In the genomic region with DNA sequence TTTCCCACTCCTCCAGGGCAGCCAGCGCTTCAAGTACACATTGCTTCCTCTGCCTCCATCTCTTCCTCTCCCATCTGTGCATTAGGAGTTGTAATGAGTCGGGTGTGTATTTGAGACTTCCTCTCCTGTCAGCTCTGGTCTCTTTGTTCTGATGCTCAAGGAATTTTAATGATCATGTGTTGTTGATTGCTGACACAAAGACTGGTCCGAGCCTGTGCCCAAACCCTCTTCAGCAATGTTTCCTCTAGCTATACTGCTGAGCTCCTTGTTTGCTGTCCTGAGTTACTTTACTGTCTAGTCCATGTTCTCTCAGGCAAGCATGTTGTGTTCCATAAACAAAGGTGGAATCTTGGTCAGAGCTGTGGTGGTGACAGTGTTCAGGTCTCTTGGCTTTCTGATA, we compare ENCODE assay signal across 11 mouse cellular contexts.
DNase-seq lines count a peak whose midpoint lies in the region; ATAC-seq lines count a peak whose summit lies in the region.
"Had no signal": no experiment of that assay in that cellular context is flagged by ENCODE, and none has a peak within 500 bp of the region (broad histone marks: within the 10 kb centered on the region; RNA-seq: fewer than 3 reads in every experiment).

No protein-coding gene starts in this region.

- peak overlapping the region; percentile 58; the same call in 1 of the 2 replicates for H3K27ac ChIP-seq in embryonic facial prominence, embryonic 15.5 days (replicated peaks)
- H3K27ac ChIP-seq in hindbrain, embryonic 16.5 days (ENCODE audit: low read depth, low read length): no peak overlapping the region
- H3K27ac ChIP-seq: intestine, embryonic 15.5 days; limb, embryonic 13.5 days had no signal

- H3K4me2 ChIP-seq in embryonic facial prominence, embryonic 15.5 days (replicated peaks): no peak overlapping the region
- no peak overlapping the region for H3K4me2 ChIP-seq in hindbrain, embryonic 16.5 days (ENCODE audit: low read length)
- H3K4me2 ChIP-seq: intestine, embryonic 15.5 days; limb, embryonic 13.5 days had no signal

- H3K27me3 ChIP-seq in embryonic facial prominence, embryonic 15.5 days: no peaks in the 10 kb centered on the region
- no peaks in the 10 kb centered on the region for H3K27me3 ChIP-seq in hindbrain, embryonic 16.5 days (replicated peaks; ENCODE audit: control insufficient read depth, insufficient read depth, low read length)
- H3K27me3 ChIP-seq: intestine, embryonic 15.5 days; limb, embryonic 13.5 days had no signal

- no peaks in the 10 kb centered on the region for H3K9me3 ChIP-seq in embryonic facial prominence, embryonic 15.5 days (replicated peaks)
- no peaks in the 10 kb centered on the region for H3K9me3 ChIP-seq in hindbrain, embryonic 16.5 days (ENCODE audit: control insufficient read depth, low read length)
- H3K9me3 ChIP-seq: intestine, embryonic 15.5 days; limb, embryonic 13.5 days had no signal

- H3K4me1 ChIP-seq in embryonic facial prominence, embryonic 15.5 days: peaks cover 14% of the 10 kb centered on the region
- peaks cover 2% of the 10 kb centered on the region; the same call in 1 of the 2 replicates for H3K4me1 ChIP-seq in hindbrain, embryonic 16.5 days (ENCODE audit: control insufficient read depth, insufficient read depth, low read depth, low read length)
- H3K4me1 ChIP-seq: intestine, embryonic 15.5 days had no signal

- peak; percentile 20 for DNase-seq in embryo, embryonic 10 days (ENCODE audit: low spot score)
- DNase-seq in embryo, embryonic 9.5 days (ENCODE audit: extremely low spot score): no peak
- DNase-seq in ES-CJ7 (ENCODE audit: low read depth, low spot score): peak; percentile 22
- no peak for DNase-seq in right cerebral cortex, adult 2 months (ENCODE audit: low spot score in 2 of 2)
- DNase-seq in right cerebral cortex, postnatal 4 days: no peak
- no peak for DNase-seq in thymus, postnatal 36 days
- DNase-seq: right cerebral cortex, postnatal 25 days had no signal

- no peak for ATAC-seq in embryonic facial prominence, embryonic 15.5 days (ENCODE audit: insufficient number of reproducible peaks, low FRiP score, low TSS enrichment, low read depth)
- ATAC-seq in hindbrain, embryonic 16.5 days: 0 out of 2 replicates have a peak, but pooled peaks have one; percentile 24
- ATAC-seq: intestine, embryonic 15.5 days had no signal

- WGBS in embryonic facial prominence, embryonic 15.5 days: 16% methylated on average over 3 of the region's 3 CpGs
- 25% methylated on average over 3 of the region's 3 CpGs for WGBS in hindbrain, embryonic 16.5 days

- H3K4me3 ChIP-seq in embryonic facial prominence, embryonic 15.5 days (replicated peaks): no peak overlapping the region
- no peak overlapping the region for H3K4me3 ChIP-seq in hindbrain, embryonic 16.5 days (ENCODE audit: low read length)
- H3K4me3 ChIP-seq: intestine, embryonic 15.5 days; limb, embryonic 13.5 days had no signal

- no peak overlapping the region for H3K9ac ChIP-seq in embryonic facial prominence, embryonic 15.5 days
- no peak overlapping the region for H3K9ac ChIP-seq in hindbrain, embryonic 16.5 days (ENCODE audit: low read depth, low read length)
- H3K9ac ChIP-seq: intestine, embryonic 15.5 days; limb, embryonic 13.5 days had no signal

- 0 out of 2 replicates have a peak, but pooled peaks cover 4% of the 10 kb centered on the region for H3K36me3 ChIP-seq in embryonic facial prominence, embryonic 15.5 days
- no peaks in the 10 kb centered on the region for H3K36me3 ChIP-seq in hindbrain, embryonic 16.5 days (ENCODE audit: control insufficient read depth, insufficient read depth, low read length)
- H3K36me3 ChIP-seq: intestine, embryonic 15.5 days had no signal

Comparison
In these comparisons a context has a peak if more than half of its experiments do, and no peak if none do; other contexts are left out.
1. DNase-seq: peak in embryo, embryonic 10 days (single experiment) and ES-CJ7 (single experiment); none in embryo, embryonic 9.5 days (single experiment), right cerebral cortex, adult 2 months (0 of 2), right cerebral cortex, postnatal 4 days (single experiment) and thymus, postnatal 36 days (0 of 2).